Mouse (Mus musculus) erythroblast, adult 5-6 weeks (primary cell): ENCODE measurements around the gene Sec16a. TPM values are rescaled to one million over a fixed set of nuclear protein-coding genes. Genes with fewer than 3 reads are reported as not detected.
A peak's percentile ranks its signal among the peaks of the same experiment; 100 is the strongest.

Experiments used
- ATAC-seq: replicated peaks from 2 replicates; pipeline ENCODE4 v1.8.0; 2016; ENCODE audit warnings: moderate number of reproducible peaks, mild to moderate bottlenecking, moderate TSS enrichment, inconsistent platforms; ENCODE audit not compliant: poor library complexity, low FRiP score, severe bottlenecking
- total RNA-seq, 2 experiments: library from RNA; stranded (forward) in 1 of 2; stranded (reverse) in 1 of 2; fragments of 150-400 nt in 1 of 2; fragments of 200-764, 138-1000 nt in 1 of 2; gene quantifications; 2 replicates each; pipeline versions ENCODE4 v1.2.3 to v1.2.4; 2015 to 2017; ENCODE audit warnings: low replicate concordance in 2 of 2

Sec16a gene
- total RNA-seq, 2 experiments from 2014 or later, result 9.3 to 18.8 TPM

DNA sequence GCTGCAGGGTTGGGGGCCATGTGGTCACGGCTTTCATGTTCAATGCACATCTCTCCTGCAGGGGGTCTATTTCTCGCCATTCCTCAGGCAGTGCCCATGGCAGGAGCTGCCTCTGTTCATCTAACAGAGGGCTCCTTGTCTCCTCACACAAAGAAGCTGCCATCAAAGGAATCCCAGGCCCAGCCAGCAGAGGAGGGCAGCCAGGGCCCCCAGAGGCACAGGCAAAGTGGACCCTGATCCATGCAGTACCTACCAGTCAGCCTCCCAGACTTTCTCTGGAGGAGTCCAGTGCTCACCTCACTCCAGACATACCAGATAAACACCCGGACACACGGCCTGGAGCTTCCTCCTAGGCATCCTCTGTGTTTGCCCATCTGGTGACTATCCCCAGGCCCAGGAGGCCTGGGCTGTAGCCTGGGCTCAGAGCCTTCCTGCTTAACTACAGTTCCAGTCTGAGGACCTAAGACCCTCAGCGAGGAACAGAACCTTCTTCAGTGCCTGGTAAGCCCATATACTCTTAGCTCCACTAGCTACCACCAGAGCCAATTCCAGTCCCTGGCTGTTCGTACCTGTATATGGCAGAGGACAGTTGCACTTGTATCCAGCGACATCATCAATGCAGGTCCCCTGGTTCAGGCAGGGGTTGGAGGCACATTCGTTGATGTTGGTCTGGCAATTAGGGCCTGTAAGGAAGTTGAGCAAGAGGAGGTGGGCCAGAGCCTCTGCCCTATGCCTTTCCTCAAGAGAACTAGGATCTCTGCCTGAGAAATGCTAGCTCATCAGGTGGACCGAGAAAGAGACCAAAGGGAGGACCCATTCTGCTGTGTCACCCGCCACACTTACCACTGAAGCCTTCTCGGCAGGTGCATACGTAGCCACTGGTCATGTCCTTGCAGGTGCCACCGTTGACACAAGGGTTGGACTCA, 30.8 kb upstream of the Sec16a start:
- ATAC-seq, result no peak

- no peak for ATAC-seq
Measured at GRCm38 (mm10) chr2:26474789-26475504, 29.9 kb upstream of the Sec16a start.

- ATAC-seq, result no peak
Measured at GRCm38 (mm10) chr2:26472312-26473090, 27.5 kb upstream of the Sec16a start.

DNA sequence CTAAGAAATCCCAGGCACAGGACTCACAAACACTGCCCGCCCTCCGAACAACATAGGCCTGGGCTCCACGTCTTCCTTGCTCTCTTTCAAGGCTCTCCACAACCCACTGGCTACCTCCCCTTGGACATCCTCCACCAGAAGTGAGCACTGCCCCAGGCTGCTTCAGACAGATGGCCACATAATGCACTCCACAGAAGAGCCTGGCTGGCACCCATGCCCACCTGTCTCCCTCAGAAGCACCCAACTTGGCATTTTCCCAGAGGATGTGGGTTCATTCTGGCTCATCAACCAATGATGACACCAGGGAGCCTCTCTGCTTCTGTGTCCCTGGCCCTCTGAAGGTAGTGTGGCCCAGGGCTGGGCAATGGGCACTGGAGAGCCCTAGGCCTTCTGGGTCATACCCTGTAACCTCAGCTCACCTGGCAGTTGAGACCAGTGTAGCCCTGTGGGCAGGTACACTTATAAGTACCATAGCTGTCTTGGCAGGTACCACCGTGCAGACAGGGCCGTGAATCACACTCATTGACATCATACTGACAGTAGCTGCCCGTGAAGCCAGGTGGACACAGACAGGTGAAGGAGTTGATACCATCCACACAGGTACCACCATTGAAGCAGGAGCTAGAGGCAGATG, 26.8 kb upstream of the Sec16a start:
- no peak for ATAC-seq

DNA sequence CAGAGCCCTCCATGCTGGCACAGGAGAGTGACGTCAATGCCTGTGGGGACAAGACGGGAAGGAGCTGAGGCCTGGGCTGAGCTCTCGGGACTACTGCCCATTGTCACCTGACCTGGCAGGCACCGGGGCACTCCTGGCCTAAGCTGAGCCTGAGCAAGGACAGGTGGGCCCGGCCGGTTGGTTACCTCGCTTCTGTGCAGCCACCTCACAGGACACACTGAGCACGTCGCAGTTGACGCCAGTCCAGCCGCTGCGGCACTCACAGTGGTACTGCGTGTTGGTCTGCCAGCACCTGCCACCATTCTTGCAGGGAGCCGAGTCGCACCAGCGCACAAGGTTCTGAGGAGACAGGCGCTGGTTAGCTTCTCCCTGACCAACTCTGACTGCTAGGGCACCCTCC, 26.0 kb upstream of the Sec16a start:
- no peak for ATAC-seq

- no peak for ATAC-seq
Measured at GRCm38 (mm10) chr2:26468376-26468775, 23.4 kb upstream of the Sec16a start.

DNA sequence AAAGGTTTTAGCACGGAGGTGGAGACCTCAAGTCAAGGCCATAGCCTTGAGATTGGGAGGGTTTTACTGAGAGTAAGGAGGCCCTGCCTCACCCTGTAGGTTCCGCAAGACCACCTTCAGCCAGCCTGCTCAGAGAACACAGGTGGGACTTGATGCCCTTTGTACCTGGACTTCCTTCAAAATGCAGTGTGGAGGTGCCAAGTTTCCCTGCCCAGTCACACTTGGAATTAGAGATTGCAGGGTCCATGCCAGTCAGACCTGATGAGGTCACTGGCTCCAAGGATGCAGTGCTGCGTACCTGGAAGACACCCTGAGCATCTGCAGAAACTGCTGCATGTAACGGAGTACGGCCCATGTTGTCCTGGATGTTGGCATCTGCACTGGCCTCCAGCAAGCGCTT, 18.4 kb upstream of the Sec16a start:
- no peak for ATAC-seq

GRCm38 (mm10) chr2:26462980-26463379, 18.0 kb upstream of the Sec16a start:
- no peak for ATAC-seq

DNA sequence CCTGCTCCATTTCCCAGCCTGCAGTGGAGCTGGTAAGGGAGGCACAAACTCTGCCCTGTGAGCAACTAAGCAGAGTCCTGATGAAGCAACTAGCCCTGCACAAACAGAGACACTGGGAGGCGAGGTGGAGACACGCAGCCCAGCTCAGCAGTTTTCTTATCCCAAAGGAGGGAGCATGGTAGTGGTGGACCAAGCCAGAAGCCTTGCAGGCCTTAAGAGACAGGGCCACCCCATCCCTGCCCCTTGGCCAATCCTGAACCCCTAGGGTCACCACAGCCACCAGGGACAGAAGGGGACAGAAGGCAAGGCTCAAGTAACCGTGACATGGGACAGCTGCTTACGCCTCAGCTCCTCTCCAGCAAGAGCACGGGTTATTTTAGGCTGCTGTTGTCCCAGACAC, 16.7 kb upstream of the Sec16a start:
- ATAC-seq, result no peak

- no peak for ATAC-seq
Measured at GRCm38 (mm10) chr2:26460837-26461236, 15.8 kb upstream of the Sec16a start.

GRCm38 (mm10) chr2:26460097-26460646, 15.2 kb upstream of the Sec16a start:
- ATAC-seq, result peak; percentile 12; the same call in 1 of the 2 replicates

GRCm38 (mm10) chr2:26459478-26459877, 14.5 kb upstream of the Sec16a start:
- ATAC-seq, result no peak

GRCm38 (mm10) chr2:26458402-26459124, 13.5 kb upstream of the Sec16a start:
- no peak for ATAC-seq

DNA sequence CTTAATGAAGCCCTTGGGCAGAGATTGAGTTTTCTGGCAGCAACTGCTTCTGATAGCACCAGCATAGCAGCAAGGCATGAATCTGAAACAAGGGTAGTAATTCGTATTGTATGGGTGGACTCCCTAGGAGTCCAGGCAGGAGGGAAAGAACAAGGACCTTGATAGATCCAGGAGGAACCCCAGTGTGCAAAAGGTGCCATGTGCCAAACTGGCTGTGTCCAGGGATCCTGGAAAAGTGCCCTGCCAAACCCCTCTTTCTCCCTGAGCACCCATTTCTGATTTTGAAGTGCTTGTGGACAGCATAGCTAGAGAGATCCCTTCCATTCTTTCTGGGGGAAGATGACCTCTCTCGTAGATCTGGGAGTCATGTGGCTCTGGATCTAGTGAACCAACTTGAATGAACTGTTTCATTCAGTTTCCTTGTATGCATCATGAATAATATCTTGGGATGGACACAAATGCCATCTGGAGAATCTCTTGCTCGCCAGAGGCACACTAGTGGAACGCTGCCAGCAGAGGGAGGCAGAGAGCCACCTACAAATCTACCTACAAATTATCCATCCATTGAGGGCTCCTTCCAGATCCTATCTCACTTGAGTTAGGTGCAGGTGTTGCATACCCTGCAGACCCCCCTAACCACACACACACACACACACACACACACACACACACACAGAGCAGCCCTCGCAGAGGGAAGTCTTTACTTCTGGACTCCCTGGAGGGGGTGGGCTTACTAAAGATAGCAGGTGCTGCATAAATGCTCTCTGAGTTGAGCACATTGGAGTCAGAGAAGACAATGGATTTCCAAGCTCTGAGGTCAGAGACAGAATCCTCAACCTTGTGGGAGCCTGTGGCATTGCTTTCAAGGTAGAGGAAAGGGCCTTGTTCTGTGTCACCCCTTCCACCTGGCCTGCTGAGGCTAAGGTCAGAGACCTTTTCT, 4.4 kb upstream of the Sec16a start:
- no peak for ATAC-seq

GRCm38 (mm10) chr2:26447451-26447850, 2.4 kb upstream of the Sec16a start:
- ATAC-seq, result no peak

DNA sequence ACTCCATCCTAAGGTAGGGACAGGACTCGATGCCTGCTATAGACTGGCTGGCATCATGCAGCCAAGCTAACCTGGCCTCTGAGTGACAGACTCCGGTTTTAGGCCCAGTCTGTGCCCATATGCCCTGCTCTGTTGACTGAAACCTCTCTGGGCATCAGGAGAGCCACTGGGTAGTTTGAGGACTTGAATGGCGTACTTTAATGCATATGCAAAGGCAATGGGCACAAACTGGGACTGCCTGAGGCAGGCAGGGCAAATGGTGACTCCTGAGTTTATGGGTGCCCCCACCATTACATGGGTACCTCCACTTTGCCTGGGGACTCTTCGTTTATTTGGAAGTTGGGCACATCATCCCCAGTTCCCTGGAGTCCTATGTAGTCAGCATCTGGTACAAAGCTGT, 1.7 kb upstream of the Sec16a start:
- ATAC-seq, result no peak

- ATAC-seq, result peak; percentile 75
Measured at GRCm38 (mm10) chr2:26445666-26446445, 840 bp upstream of the Sec16a start.
